Mouse (Mus musculus) frontal cortex, postnatal 36 days (tissue): Measurements from ENCODE around the gene Atg2a.
A peak's percentile ranks its signal among the peaks of the same experiment; 100 is the strongest.

Experiments used
- DNase-seq, 2 experiments: peaks; one replicate each; pipeline ENCODE4 v3.0.0; 2022; ENCODE audit warnings: low spot score in 2 of 2

Atg2a gene

DNA sequence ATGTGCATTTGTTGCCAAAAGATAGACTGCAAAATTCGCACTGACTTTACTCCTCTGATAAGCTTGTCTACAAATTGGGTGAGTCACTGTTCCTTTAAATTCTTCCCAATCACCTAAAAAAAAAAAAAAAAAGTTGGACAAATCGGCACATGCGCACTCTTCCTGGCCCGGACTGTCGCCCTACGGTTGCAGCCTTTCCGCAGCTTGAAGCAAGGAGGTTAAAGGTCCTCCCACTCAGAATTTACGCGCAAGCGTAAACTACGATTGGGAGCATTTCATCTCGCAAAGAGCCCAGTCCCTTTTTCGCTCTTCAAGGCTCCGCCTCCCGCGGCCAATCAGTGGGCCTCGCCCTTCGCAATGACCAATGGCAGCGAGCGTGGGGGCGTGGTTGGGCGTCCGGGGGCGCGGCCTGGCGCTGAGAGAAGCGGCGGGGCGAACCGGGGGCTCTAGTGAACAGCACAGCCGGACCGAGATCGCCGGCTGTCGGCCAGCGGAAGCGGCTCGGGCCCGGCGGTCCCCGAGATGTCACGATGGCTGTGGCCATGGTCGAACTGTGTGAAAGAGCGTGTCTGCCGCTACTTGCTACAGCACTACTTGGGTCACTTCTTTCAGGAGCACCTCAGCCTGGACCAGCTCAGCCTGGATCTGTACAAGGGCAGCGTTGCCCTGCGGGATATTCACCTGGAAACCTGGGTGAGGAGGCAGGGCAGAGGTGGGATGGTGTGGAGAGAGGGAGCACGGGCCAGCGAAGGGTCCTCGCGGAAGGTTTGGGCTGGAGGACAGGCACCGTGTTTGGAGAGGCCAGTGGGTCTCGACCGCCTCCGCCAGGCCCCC lies at the start of gene Atg2a:
Atg2a (plus strand) TSS at position 395 of the 834 bp plus-strand sequence.
- DNase-seq: peak; percentile 97 to 98

- DNase-seq: no peak
These were observed 37.2 kb upstream of the Atg2a start for GRCm38 (mm10) chr19:6204265-6204664.

DNA sequence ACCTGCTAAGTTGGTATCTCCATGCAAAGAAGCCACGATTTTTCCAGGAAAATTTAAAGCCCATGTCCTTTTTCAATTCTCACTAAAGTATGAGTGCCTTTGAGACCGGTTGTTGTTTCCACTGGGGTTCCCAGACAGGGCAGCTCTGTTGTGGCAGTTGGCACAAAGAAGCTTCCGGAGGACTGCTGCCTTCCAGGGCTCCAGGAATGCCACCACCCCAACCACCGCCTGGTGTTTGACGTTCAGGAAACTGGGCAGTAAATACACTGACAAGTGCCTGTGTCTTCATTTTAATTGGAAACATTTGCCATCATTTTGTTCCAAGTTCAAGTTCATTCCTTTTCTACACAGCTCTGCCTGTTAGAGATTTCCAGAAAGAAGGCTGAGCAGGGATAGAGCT lies 34.8 kb upstream of the Atg2a start:
- DNase-seq: no peak

- DNase-seq: no peak
These were observed 25.3 kb upstream of the Atg2a start for GRCm38 (mm10) chr19:6216046-6216705.

- DNase-seq: no peak
These were observed 22.9 kb upstream of the Atg2a start for GRCm38 (mm10) chr19:6218606-6219005.

- DNase-seq: no peak
These were observed 15.3 kb upstream of the Atg2a start, which contains the start of gene Gpha2 for GRCm38 (mm10) chr19:6226135-6226534. Gene Gpha2, plus strand, starts transcription at chr19:6226380.

DNA sequence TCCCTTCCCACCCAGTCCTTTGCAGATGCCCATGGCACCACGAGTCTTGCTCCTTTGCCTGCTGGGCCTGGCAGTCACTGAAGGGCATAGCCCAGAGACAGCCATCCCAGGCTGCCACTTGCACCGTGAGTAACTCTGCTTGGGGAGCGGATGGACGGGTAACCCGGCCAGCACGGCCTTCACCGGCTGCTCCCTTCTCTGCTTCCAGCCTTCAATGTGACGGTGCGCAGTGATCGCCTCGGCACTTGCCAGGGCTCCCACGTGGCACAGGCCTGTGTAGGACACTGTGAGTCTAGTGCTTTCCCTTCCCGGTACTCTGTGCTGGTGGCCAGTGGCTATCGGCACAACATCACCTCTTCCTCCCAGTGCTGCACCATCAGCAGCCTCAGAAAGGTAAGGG lies 14.7 kb upstream of the Atg2a start:
- no peak for DNase-seq

GRCm38 (mm10) chr19:6227864-6228263 lies 13.6 kb upstream of the Atg2a start:
- DNase-seq: no peak

GRCm38 (mm10) chr19:6230411-6230810 lies 11.1 kb upstream of the Atg2a start:
- no peak for DNase-seq

GRCm38 (mm10) chr19:6231036-6231435 lies 10.4 kb upstream of the Atg2a start:
- DNase-seq: no peak

DNA sequence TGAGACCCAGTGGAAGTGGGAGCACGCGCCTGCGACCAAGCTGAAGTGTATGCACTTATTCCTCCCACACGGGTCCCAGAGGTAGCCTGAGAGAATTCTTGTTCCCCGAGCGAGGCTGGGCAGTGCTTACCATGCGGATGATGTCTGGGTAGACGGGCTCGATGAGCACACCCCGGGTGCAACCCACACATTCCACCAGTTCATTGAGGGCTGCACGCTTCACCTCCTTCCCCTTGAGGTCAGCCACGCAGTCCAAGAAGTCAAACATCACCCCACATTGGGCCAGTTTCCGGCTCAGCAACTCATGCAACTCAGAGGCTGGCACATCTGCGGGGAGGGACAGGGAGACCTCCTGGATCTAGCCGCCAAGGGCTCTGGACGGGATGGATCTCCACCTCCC lies 7.8 kb upstream of the Atg2a start:
- DNase-seq: no peak

DNA sequence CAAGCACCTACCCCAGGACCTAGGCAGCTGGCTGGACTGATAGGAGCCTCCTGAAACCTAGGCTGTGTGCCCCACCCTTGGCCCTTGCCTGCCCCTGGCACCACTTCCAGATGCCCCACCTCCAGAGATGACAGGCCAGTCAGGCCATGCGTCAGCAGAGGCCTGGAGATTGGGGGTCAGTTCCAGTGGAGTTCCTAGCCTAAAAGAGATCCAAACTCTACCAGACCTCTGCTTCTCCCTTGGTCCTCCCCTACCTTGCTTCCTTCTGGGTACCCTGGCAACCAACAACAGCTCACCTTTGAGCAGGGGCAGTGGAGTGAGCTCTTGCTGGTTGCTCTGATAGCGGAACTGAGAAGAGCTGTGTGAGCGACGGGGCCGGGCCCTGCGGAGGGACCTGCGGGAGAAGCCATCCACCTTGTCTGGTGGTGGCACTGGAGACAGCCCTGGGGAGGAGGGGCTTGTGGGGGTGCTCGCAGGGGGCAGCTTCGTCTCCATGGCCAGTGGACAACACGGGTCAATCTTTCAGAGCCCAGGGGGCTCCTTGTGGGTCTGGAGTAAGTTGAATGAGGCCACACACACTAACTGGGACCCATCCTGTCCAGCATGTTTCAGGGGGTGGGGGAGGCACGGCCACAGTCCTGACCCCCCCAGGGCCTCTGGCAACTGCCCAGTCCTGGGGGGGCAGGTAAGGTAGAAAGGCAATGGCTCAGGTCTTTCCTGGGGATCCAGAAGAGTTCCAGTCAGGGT lies 7.0 kb upstream of the Atg2a start:
- no peak for DNase-seq

GRCm38 (mm10) chr19:6235084-6236052 lies 6.1 kb upstream of the Atg2a start, which contains the start of gene Ppp2r5b:
Gene Ppp2r5b, minus strand, starts transcription at chr19:6235872.
- DNase-seq: peak; percentile 93 to 94

GRCm38 (mm10) chr19:6236053-6236441 lies 5.4 kb upstream of the Atg2a start:
- peak; percentile 89 to 92 for DNase-seq

- DNase-seq: no peak
These were observed 4.6 kb upstream of the Atg2a start for GRCm38 (mm10) chr19:6236842-6237241.

- DNase-seq: no peak
These were observed 2.7 kb upstream of the Atg2a start for GRCm38 (mm10) chr19:6238740-6239139.

DNA sequence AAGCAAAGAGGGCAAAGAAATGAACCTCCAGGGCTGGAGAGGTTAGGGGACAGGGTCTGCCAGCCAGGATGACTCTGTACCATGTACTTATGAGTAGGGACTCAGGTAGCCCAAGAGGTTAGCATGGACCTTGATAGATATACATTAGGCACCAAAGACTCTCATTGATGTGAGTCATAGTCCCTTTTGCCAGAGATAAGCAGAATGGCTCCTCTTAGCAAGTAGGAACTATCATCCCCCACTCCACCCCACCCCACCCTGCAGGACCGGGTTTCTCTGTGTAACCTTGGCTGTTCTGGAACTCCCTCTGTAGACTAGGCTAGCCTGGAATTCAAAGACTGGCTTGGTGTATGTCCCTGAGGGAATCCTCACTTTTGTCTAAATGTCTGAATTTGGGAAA lies 1.3 kb upstream of the Atg2a start:
- DNase-seq: no peak

DNA sequence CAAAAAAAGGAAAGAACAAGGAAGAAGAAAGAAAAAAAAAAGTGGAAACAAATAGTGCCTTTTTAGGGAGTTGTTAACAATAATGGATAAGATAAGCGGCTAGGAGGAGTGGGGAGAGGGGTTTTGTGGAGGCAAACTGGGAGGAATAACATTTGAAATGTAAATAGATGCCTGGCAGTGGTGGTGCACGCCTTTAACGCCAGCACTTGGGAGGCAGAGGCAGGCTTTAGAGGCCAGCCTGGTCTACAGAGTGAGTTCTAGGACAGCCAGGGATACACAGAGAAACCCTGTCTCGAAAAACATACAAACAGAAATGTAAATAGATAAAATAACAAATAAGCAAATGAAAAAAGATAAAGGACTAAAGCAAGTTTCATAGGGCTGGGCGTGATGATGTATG lies 743 bp upstream of the Atg2a start:
- DNase-seq: no peak

- peak in 1 of 2 experiments; percentile 19 for DNase-seq
These were observed 813 bp downstream of the Atg2a start for GRCm38 (mm10) chr19:6242281-6242680.

DNA sequence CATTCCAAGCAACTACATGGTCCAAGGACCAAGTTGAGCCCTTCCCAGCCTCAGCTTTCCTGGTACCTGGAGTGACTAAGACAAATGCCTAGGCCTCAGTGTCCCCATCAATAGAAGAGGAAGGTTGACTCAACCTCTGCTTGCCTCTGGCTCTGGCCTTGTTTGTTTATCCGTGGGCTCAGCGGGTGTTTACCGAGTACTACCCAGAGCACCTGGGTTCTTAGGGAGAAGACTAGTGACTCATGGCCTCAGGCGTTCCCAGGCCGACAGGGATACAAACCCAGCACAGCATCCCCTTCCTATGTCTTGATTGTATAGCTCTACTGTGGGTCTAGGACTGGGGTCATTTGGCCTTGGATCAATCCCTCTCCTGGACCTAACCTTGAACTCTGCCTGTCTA lies 1.8 kb downstream of the Atg2a start:
- DNase-seq: no peak

DNA sequence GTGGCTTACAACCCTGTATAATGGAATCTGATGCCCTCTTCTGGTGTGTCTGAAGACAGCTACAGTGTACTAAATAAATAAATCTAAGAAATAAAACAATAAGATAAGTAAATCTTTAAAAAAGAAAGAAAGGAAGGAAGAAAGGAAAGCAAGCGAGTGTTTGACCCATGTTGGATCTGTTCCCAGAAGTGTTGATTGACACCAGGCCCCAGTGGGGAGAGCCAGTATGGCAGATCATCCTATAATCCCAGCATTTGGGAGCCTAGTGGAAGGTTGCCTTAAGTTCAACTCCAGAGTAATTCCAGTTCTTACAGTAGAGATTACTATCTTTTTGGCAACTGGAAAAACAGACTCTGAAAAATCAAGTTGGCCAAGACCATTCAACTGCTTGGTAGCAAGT lies 4.3 kb downstream of the Atg2a start:
- no peak for DNase-seq
